Mouse (Mus musculus): ENCODE data around the gene 2310022A10Rik.

2310022A10Rik gene

DNA sequence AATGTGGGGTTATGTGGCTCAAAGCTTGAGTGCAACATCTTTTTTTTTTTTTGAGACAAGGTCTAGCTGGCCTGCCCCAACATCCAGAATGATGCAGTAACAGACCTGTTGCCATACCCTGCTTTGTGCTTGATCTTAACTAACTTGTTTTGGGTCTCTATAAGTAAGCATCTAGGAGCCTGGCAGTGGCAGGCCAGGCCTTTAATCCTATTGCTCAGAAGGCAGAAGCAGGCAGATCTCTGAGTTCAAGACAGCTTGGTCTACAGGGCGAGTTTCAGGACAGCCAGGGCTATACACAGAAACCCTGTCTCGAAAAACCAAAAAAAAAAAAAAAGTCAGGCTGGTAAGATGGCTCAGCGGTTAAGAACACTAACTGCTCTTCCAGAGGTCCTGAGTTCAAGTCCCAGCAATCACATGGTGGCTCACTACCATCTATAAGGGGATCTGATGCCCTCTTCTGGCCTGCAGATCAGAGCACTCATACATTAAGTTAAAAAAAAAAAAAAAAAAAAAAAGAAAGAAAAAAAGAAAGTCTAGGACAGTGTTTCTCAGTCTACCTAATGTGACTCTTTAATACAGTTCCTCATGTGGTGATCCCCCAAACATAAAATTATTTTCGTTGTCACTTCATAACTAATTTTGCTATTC is 37.7 kb downstream of the 2310022A10Rik start:
- in situ Hi-C loops (cut with MboI), result no loop called here

DNA sequence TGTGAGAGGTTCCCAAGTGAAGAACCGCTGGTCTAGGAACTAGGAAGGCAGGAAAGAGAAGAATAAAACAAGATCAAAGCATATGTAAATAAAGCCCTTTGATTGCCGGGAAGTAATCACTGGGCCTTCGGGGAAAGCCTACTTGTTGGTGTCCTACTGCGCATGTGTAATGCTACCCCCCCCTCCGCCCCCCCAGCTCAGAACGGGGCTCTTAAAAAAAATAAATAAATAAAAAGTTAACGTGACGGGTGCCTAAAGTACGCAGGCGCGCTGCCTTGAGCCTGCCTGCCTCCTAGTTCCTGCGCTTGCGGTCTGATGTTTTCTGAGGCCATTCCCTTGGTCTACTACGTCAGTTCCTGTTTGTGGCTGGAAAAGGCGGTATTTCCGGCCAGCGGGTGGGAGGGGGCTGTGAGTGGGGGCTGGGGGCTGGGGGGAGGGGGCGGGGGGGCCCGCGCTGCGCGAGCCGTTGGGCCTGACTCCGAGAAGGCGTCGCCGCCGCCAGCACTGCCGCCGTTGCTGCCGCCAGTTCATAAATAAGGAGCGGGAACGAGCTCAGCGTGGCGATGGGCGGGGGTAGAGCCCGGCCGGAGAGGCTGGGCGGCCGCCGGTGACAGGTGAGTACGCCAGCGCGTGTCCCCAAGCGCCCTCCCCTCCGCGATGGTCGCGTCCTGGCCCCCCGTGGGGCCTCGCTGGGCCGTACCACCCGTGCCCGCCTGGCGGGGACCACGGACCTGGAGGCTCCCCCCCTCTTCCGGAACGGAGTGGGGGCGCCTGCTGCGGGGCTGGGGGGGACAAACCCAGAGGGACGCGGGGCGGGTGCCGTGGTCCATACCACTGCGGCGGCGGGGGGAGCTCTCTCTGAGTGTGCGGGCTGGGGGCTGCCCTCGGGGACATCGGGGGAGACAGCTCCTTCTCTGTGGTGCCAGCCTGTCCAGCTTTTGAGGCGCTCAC is 38.5 kb downstream of the 2310022A10Rik start, which contains the start of gene Akt2:
TSS of gene Akt2 (plus strand) at position 287 of the 951 bp plus-strand sequence.
- in situ Hi-C loops (cut with MboI), result no loop called here

DNA sequence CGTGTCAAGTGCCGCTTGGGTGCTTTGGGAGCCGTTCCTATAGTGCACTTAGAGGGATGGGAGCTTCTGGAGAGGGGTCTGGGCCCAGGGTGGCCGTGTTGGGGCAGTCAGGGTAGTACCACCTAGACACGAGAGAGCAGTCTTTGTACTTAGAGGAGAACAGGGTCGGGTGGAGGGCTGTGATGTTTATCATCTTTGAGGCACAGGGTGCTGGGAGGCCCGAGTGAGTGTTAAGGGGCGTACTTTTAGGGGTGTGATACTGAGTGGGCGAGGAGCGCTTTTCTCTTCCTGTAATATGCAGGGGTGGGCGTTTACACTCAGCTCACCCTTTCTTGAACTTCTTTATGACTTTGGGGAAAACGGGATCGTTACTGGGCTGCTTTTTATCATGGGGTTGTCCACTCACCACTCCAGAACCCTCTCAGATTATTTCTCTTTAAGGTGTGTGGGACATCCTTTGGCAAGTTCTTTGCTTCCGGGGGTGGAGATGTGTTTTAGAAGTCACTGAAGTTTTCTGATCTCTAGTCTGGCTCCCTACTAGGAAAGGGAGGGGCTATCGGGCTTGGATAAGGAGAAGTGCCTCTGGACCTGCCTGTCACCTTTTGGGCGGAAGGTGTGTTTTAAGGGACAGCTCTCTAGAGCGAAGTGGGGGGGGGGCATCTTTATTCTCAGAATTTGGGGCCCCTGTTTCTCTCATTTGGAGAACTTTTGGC is 39.3 kb downstream of the 2310022A10Rik start:
- in situ Hi-C loops (cut with MboI), result no loop called here

DNA sequence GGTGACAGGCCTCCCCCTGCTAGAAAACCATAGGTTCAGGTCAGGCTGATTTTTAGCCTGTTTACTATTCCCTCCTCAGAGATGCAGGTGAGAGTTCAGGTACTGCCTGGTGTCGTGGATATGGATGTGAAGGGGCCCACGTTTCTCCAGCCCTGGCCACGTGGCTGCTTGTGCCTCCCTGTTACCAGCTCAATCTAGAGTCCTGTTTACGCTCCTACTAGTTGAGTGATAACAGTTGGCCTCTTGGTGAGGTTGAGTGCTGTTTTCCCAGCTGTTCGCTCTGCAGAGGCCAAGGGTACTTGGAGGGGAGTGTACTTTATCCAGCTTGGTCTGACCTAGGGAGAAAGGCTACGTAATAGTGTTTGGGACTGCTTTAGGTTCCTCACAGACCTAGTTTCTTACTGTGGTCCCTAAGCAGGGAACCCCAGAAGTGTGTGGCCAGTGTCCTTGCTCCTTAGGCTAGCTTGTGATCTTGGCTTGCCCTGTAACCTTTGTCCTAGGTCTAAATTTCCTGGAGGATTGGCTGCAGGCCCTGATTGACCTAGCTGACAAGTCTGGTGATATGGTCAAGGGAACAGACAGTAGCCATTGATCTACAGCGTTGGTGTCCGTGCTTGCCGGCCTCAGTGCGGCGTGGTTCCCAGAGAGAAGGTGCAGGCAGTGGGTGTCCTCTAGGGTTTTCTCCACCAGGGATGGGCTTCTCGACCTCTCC is 40.1 kb downstream of the 2310022A10Rik start:
- in situ Hi-C loops (cut with MboI), result no loop called here

DNA sequence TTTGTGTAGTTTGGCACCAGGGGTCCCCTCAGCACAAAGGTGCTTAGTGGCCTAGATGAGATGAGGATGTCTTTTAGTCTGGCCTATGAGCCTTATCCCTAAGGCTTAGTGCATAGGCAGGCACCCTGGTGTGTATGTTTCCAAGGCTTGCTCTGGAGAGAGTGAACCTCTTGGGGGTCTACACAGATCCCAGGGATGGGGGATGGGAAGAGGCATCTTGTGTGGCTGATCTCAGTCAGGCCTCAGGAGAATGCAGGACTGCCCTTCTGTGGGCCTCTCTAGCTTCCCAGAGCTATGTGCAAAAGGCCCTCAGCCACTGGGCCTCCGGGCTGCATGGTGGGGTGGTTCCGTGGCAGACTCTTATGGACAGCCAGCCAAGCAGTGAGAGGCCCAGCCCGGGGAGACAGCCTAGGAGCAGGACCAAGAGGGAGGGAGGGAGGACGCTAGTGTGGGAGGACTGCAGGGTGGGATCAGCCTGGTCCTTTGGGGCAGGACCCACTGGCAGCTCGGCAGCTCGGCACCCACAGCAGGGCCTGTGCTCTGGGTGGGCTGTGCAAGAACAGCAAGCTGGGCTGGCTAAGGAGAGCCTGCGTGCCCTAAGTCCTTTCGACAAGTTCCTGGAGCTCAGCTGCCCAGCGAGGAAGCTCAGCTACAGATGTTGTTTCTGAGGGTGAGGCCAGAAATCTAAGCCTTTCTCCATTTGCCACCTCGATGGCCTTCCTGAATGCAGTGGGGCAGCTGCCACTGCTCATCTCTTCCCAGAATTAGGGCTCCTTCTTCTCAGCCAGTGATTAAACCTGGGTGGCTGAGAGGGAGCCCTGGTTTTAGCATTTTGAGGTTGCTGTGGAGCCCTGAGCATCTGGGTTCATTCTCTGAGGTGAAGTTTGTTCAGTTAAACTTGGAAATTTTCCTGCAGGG is 43.8 kb downstream of the 2310022A10Rik start:
- in situ Hi-C loops (cut with MboI), result no loop called here

DNA sequence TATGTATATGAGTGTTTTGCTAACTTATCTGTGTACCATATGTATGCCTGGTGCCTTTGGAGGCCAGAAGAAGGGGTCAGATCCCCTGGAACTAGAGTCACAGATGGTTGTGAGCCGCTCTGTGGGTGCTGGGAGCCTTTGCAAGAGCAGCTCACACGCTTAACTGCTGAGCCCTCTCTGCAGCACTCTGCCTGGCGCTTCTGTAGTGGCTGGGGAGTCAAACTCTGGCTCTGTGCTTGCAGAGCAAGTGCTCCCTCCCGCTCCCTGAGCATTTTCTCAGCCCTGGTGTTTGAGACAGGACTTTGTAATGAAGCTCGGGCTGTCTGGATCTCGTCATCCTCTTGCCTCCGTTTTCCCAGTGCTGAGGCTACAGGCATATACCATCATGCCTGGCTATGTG is 45.0 kb downstream of the 2310022A10Rik start:
- in situ Hi-C loops (cut with MboI), result no loop called here

DNA sequence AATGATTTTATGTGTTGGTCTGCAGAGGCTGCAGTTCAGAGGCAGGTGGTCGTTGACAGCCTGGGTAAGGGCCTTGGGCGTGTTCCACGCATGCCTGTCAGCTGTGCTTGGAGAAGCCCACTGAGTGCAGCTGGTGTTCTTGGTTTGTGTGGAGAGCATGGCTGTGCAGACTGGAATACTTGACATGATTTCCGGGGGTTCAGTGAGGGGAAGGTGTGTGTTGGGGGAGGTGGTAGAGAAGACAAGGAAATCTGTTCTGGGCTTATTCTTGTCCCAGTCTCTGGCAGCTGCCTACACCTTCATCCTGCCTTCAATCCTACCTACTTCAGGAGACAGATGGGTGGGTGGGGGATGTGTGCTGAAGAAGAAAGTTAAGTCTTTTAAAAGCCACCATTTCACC is 48.6 kb downstream of the 2310022A10Rik start:
- in situ Hi-C loops (cut with MboI), result no loop called here

DNA sequence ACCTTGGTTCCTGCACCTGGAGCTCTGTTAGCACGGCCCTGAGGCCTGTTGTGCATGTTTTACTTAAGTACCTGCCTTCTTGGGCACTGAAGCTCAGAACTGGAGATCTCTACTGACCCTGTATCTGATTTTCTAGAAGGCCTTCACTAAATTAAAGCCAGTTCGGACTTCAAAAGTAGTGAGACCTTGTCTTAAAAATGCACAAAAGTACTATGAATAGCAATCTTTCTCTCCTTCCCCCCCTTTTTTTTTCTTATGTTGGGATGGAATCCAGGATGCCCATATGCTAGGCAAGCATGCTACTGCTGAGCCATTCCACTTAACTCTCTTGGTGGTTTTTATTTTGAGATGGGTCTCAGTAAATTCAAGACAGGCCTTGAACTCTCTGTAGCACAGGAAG is 49.1 kb downstream of the 2310022A10Rik start:
- in situ Hi-C loops (cut with MboI), result no loop called here

DNA sequence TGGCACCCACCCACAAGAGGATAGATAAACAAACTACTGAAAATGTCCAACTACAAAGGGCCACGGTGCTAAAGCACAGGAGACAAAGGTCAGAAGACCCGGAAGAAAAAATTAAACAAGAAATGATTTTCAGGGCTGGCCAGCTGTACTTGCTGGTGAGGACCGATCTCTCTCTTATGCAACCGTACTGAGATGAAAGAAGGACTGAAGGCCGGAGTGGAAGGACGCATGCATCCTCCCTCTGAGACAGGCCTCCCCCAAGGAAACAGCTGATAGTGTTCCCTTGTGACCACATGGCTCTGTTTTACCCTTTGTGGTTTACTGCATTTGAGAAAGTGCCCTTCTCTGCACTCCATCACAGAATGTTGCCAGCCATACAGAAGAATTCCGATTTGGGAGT is 49.8 kb downstream of the 2310022A10Rik start:
- in situ Hi-C loops (cut with MboI), result no loop called here

DNA sequence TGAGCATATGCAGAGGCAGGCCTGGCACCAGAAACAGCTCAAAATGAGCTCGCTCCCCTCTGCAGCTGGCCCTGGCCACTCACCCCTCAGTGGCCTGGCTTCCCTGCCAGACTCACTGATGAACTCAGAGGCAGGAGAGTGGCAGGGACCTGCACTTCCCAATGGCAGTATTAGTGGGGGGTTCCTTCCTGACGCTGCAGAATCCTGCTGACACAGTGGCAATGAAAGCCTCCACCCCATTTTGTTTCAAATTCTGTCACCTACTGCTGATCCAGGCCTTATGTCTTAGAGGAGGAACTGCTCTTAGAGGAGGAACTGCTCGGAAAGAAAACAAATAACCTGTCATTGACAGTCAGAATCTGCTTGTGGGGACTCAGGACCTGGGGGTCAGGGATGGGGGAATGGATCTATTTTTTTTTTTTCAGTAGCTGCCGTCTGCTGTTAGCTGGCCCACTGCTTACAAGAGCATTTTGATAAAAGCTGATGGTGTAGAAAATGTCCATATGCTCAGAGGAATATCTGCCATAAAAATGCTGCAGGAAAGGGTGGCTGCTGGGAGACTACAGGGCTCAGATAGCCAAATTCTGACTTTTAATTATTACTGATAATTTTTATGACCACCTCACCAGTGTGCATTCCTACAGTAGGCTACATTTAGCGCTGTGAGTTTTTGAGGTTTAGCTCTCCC is 51.8 kb downstream of the 2310022A10Rik start:
- in situ Hi-C loops (cut with MboI), result no loop called here

DNA sequence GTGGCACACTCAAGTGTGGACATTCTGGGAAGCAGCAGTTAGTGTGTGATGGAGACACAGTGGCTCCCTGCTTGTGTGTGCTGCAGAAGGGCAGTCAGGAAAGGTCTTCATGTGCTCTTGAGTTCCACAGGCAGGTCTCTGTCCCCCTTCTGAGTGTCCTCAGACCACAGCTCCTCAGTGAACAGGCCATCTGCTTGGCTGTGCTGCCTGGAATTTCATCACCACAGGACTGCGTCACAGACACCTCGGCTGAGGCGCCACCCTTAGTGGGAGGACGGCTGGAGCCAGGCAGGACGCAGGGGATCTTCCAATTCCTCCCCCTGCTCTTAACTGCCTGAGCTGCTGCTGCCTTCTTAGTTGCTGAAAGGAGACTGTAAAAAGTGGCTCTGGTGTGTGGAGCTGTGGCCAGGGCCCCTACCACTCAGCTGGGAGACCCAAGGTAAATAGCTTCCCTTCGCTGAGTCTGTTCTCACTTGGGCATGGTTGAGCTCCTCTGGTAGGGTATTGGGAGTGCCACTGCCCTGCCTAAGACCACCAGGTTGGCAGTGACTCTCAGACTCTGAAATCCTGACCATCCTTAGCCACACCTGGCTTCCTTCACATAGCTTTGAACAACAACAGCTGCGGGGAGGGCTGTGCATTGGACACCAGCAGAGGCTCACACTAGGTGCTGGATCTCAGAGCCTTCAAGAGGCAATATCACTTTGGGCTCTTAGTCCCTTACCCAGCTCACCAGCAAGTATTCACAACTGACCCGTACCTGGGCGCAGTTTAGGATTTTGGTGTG is 52.7 kb downstream of the 2310022A10Rik start:
- in situ Hi-C loops (cut with MboI), result no loop called here

DNA sequence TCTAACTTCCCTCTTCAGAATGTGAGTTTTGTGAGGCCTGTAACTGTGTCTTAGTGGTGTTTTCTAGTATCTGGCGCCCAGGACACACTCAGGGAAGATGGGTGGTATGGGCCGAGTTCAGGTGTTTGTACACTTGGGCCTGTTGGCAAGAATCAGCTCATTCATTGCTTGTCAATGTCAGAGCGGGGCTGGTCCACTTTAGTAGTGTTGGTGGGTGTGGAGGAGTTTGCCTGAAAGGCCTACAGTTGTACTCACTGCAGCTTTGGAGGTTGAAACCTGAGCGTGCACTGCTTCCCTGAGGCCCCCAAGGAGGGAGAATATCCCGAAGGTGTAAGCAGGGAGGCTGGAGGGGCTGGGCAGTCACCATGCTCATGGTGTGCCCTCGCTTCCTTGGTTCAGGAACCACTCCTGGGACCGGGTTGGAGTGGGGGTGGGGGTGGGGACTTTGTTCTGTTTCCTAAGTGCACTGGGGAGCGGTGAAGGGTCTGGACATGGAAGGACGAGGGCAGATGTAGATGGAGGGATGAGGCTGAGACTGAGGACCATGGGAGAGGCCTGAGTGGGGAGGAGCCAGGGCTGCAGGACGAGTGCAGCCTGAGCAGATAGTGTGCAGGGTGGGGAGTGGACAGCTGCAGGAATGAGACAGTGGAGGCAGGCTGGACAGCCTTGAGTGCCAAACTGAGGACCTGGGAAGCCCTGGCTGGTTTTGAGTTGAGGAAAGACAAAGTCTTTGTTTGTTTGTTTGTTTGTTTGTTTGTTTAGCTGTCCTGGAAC is 53.6 kb downstream of the 2310022A10Rik start:
- in situ Hi-C loops (cut with MboI), result no loop called here

DNA sequence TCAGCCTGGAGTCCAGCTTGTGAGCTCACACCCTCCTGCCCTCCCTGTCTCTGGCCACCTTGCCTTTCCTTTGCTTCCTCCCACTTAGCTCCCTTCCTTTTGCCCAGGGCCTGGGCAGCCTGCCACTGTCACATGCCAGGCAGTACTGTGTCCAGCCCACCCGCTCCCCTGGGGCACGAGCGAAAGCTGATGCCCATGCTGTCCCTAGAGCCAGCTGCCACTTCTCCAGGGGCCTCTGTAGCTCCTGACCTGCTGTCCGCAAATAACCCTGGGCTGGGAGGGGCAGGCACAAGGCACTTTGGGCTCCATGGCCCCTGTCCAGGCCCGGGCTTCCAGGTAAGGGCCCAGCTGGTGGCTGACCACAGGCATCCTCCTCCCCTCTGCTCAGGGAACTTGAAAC is 54.5 kb downstream of the 2310022A10Rik start:
- in situ Hi-C loops (cut with MboI), result no loop called here

DNA sequence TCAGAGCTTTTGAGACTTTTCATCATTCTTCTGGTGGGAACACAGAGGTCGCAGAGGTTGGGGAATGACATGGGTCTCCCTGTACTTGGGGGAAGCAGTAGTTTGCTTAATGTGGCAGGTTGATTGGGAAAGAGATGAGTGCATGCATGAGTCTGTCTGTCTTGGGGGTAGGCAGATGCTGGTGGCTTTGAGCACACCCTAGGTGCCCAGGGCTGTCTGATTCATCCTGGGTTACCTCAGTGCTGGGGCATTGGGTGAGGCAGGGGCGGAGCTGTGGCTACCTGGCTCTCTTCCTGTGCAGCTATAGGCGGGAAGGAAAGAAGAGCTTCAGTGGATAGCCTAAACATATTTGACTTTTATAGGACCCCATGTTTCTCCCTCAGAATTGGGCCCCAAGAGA is 55.1 kb downstream of the 2310022A10Rik start:
- in situ Hi-C loops (cut with MboI), result no loop called here

DNA sequence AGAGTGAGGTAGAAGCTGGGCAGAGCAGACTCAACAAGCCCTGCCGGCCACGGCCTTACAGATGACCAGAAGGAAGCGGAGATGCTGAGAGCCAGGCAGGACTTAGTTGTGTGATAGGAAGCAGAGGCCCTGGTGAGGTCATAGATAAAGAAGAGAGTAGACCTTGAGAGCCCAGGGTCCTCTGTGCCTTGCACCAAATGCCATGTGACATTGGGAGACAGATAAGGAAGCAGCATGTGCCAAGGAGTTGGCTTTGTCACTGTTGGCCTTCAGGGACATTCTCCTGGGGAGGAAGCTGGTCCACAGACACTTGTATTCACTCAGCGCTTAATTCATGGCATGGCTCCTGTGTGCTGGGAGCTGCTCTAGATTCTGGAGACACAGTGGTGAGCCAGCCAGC is 56.3 kb downstream of the 2310022A10Rik start:
- in situ Hi-C loops (cut with MboI), result no loop called here

DNA sequence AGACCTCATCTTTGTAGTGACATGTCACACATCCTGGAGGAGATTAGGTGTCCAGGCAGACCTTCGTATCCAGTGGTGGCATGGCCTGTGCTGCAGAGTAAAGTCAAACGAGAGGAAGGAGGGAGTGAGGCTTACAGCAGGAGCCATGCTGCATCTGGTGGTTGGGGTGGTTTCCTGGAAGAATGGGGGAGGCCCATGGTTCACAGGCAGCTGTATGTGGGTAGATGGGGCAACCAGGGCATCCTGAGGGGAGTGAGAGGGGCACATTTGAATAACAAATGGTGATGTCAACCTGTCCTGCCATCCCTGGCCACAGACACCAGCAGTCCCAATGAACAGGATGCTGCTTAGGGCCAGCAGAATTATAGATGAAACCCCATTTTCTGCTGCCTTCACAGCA is 56.7 kb downstream of the 2310022A10Rik start:
- in situ Hi-C loops (cut with MboI), result no loop called here

DNA sequence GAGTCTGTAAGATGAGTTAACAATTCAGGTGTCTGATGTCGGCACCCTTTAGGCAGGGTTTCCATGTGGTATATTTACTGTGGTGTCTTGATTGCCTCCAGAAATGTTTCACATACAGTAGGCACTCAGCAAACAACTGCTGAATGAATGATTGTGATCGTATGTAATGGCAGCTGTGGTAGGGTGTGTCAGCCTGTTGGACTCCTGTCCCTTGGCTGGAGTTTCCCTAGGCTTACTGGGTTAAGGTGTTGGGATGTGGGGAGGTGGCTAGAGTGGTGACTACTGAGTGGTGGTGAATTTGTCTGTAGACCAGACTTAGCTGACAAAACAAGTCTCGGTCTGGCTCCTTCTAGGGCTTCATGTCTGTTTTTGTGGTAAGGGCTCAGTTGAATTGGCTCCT is 57.3 kb downstream of the 2310022A10Rik start:
- in situ Hi-C loops (cut with MboI), result no loop called here

DNA sequence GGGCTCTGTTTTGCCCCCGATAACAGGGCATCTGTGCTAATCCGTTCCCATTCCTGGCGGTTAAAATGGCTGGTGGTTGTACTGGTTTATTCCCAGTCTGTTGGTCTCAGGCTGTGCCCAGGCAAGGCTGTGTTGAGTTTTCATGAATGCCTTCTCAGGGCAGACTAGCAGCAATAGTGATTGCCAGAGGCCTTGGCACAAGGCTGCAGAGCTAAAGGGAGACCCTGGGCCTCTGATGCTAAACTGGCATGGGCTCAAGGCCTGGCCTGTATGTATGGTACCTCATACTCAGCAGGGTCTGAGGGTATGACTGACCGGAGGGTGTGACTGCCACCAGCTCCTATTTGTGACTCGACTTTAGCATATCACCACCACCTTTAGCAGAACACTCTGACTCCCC is 57.8 kb downstream of the 2310022A10Rik start:
- in situ Hi-C loops (cut with MboI), result no loop called here

DNA sequence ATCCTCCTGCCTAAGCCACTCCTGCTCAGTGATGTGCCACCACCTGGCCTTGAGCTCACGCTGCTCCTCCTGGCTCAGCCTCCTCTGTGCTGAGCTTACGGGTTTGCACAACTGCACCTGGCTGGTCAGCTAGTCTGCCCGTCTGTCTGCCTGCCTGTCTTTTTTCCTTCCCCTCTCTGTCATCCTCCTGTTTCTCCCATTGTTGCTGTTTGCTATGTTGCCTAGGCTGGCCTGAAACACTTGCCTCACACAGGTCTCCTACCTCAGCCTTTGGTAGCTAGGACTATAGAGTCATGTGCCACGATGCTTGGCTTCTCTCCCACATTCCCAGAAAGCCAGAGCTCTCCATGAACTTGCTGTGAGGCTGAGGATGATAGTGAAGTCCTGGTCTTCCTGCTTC is 59.9 kb downstream of the 2310022A10Rik start:
- in situ Hi-C loops (cut with MboI), result no loop called here

Data from mature B cell (primary cell).